Mouse (Mus musculus) spleen, adult 2 months (tissue): ENCODE measurements around the gene Irx6.

Source experiments
- CTCF ChIP-seq: fragments of 200-500 bp; IDR thresholded peaks from 2 replicates; pipeline ENCODE4 v1.5.1; 2011; ENCODE audit warnings: mild to moderate bottlenecking, inconsistent platforms; ENCODE audit not compliant: insufficient read depth, insufficient read length, insufficient replicate concordance; ENCODE audit errors: extremely low read depth
- POLR2A ChIP-seq: fragments of 200-500 bp; IDR thresholded peaks from 2 replicates; pipeline ENCODE4 v1.6.1; 2011; ENCODE audit warnings: low read depth, low read length, inconsistent platforms

GRCm38 (mm10) chr8:92646637-92647036 is 27.5 kb upstream of the Irx6 start:
- TF ChIP-seq CTCF (no peak), POLR2A (no peak)
